Mouse (Mus musculus) lung, postnatal 10 days (tissue): ENCODE results near the gene Rplp2.
A peak's percentile ranks its signal among the peaks of the same experiment; 100 is the strongest.

ENCODE experiments used
- DNase-seq: peaks from one replicate; pipeline ENCODE4 v3.0.0; 2021

Gene Rplp2

GRCm38 (mm10) chr7:141453636-141454035 lies 6.5 kb downstream of the Rplp2 start:
- no peak for DNase-seq

- DNase-seq = peak; percentile 99
These were observed 7.9 kb downstream of the Rplp2 start, which contains the start of gene Pnpla2 for GRCm38 (mm10) chr7:141454967-141455551. Gene Pnpla2 (plus strand): TSS chr7:141455198.

GRCm38 (mm10) chr7:141455610-141456314 lies 8.6 kb downstream of the Rplp2 start:
- DNase-seq = peak; percentile 92

GRCm38 (mm10) chr7:141456739-141457138 lies 9.6 kb downstream of the Rplp2 start:
- DNase-seq = no peak

GRCm38 (mm10) chr7:141457236-141457635 lies 10.1 kb downstream of the Rplp2 start:
- DNase-seq = no peak

- DNase-seq = peak; percentile 65
These were observed 11.0 kb downstream of the Rplp2 start for GRCm38 (mm10) chr7:141457986-141458660.

GRCm38 (mm10) chr7:141458661-141459060 lies 11.5 kb downstream of the Rplp2 start:
- no peak for DNase-seq

GRCm38 (mm10) chr7:141459301-141459711 lies 12.1 kb downstream of the Rplp2 start:
- DNase-seq = no peak

- DNase-seq = peak; percentile 47
These were observed 12.8 kb downstream of the Rplp2 start for GRCm38 (mm10) chr7:141460001-141460390.

- peak; percentile 73 for DNase-seq
These were observed 13.4 kb downstream of the Rplp2 start, which contains the start of gene Cracr2b for GRCm38 (mm10) chr7:141460391-141461113. Gene Cracr2b (plus strand): TSS chr7:141461094.

GRCm38 (mm10) chr7:141461521-141462332 lies 14.6 kb downstream of the Rplp2 start:
- peak; percentile 76 for DNase-seq

- peak; percentile 81 for DNase-seq
These were observed 15.2 kb downstream of the Rplp2 start for GRCm38 (mm10) chr7:141462333-141462821.

- DNase-seq = peak; percentile 92
These were observed 16.8 kb downstream of the Rplp2 start for GRCm38 (mm10) chr7:141463824-141464602.

- peak; percentile 70 for DNase-seq
These were observed 17.5 kb downstream of the Rplp2 start for GRCm38 (mm10) chr7:141464603-141465201.

- DNase-seq = peak; percentile 50
These were observed 18.3 kb downstream of the Rplp2 start for GRCm38 (mm10) chr7:141465388-141466044.

- DNase-seq = peak; percentile 53
These were observed 18.9 kb downstream of the Rplp2 start for GRCm38 (mm10) chr7:141466045-141466394.

- DNase-seq = no peak
These were observed 19.5 kb downstream of the Rplp2 start for GRCm38 (mm10) chr7:141466607-141467148.

GRCm38 (mm10) chr7:141467230-141468030 lies 20.3 kb downstream of the Rplp2 start, which contains the start of gene Cd151:
Gene Cd151 (plus strand): TSS chr7:141467392.
- DNase-seq = peak; percentile 96

- peak; percentile 77 for DNase-seq
These were observed 21.0 kb downstream of the Rplp2 start for GRCm38 (mm10) chr7:141468164-141468521.
